Mouse (Mus musculus) frontal cortex, adult 2 months (tissue): ENCODE measurements at regions not wholly inside any gene's neighbourhood (a gene's known extent, or its start where the extent isn't known, plus 50 kb on each side); places are given as distances from the start of the nearest gene placed in this dataset.

ENCODE experiments used
- DNase-seq, 2 experiments: peaks; one replicate each; pipeline ENCODE4 v3.0.0; 2022; ENCODE audit warnings: low spot score in 1 of 2; ENCODE audit errors: extremely low spot score in 1 of 2

GRCm38 (mm10) chr2:51073040-51073594 lies 75.8 kb downstream of the Rnd3 start:
- DNase-seq, result no peak

GRCm38 (mm10) chr2:51072346-51072885 lies 76.5 kb downstream of the Rnd3 start:
- DNase-seq, result no peak

GRCm38 (mm10) chr2:51070902-51071301 lies 78.0 kb downstream of the Rnd3 start:
- no peak for DNase-seq

GRCm38 (mm10) chr2:51066423-51066831 lies 82.5 kb downstream of the Rnd3 start:
- peak; percentile 3 to 34 for DNase-seq

- no peak for DNase-seq
These were observed 83.1 kb downstream of the Rnd3 start for GRCm38 (mm10) chr2:51065821-51066220.

- DNase-seq, result no peak
These were observed 84.1 kb downstream of the Rnd3 start for GRCm38 (mm10) chr2:51064821-51065220.

GRCm38 (mm10) chr2:51062049-51062448 lies 86.9 kb downstream of the Rnd3 start:
- DNase-seq, result no peak

- no peak for DNase-seq
These were observed 90.8 kb downstream of the Rnd3 start for GRCm38 (mm10) chr2:51058158-51058557.

- DNase-seq, result no peak
These were observed 92.7 kb downstream of the Rnd3 start for GRCm38 (mm10) chr2:51056141-51056731.

- DNase-seq, result no peak
These were observed 93.6 kb downstream of the Rnd3 start for GRCm38 (mm10) chr2:51055339-51055738.

- DNase-seq, result no peak
These were observed 99.1 kb downstream of the Rnd3 start for GRCm38 (mm10) chr2:51049834-51050170.

GRCm38 (mm10) chr2:51049101-51049833 lies 99.6 kb downstream of the Rnd3 start:
- no peak for DNase-seq

- DNase-seq, result no peak
These were observed 101.4 kb downstream of the Rnd3 start for GRCm38 (mm10) chr2:51047520-51047919.

- no peak for DNase-seq
These were observed 103.3 kb downstream of the Rnd3 start for GRCm38 (mm10) chr2:51045626-51046025.

GRCm38 (mm10) chr2:51041101-51041500 lies 107.8 kb downstream of the Rnd3 start:
- peak in 1 of 2 experiments; percentile 9 for DNase-seq

GRCm38 (mm10) chr2:51038685-51039084 lies 110.2 kb downstream of the Rnd3 start:
- no peak for DNase-seq

GRCm38 (mm10) chr2:51036995-51037394 lies 111.9 kb downstream of the Rnd3 start:
- DNase-seq, result no peak

- no peak for DNase-seq
These were observed 112.6 kb downstream of the Rnd3 start for GRCm38 (mm10) chr2:51036190-51036755.

GRCm38 (mm10) chr2:51033881-51034280 lies 115.0 kb downstream of the Rnd3 start:
- DNase-seq, result no peak

- DNase-seq, result no peak
These were observed 126.4 kb downstream of the Rnd3 start for GRCm38 (mm10) chr2:51022479-51022878.

- no peak for DNase-seq
These were observed 132.8 kb downstream of the Rnd3 start for GRCm38 (mm10) chr2:51016129-51016402.
